Mouse (Mus musculus): ENCODE results near the gene Stim2. TPM values are rescaled to one million over a fixed set of nuclear protein-coding genes. Genes with fewer than 3 reads are reported as not detected.

Gene Stim2
- polyA plus RNA-seq, 1 experiment: 5.9 TPM

GRCm38 (mm10) chr5:53957348-53957747, 41.0 kb upstream of the Stim2 start:
- no peak overlapping the region for H3K27ac ChIP-seq (ENCODE audit: control insufficient read depth, insufficient read depth, low read depth, low read length)
- no peaks in the 10 kb centered on the region for H3K4me1 ChIP-seq (ENCODE audit: control insufficient read depth, insufficient read depth, low read length)
- H3K4me3 ChIP-seq (ENCODE audit: control insufficient read depth, low read depth, low read length): no peak overlapping the region
- no peak for TF ChIP-seq POLR2A (IDR thresholded peaks at IDR 0.05; ENCODE audit: control insufficient read depth, low read depth, low read length)
- no peak for TF ChIP-seq CTCF (IDR thresholded peaks at IDR 0.05; ENCODE audit: control insufficient read depth, insufficient read depth, insufficient replicate concordance, low read depth, low read length)
- H3K36me3 ChIP-seq (ENCODE audit: control insufficient read depth, insufficient read depth, low read length): no peaks in the 10 kb centered on the region
- no peaks in the 10 kb centered on the region for H3K27me3 ChIP-seq (ENCODE audit: control insufficient read depth, insufficient read depth, low read length)

GRCm38 (mm10) chr5:53961229-53961628, 37.1 kb upstream of the Stim2 start:
- Histone ChIP-seq H3K36me3 (ENCODE audit: control insufficient read depth, insufficient read depth, low read length) (no peaks in the 10 kb centered on the region), H3K4me3 (ENCODE audit: control insufficient read depth, low read depth, low read length) (no peak overlapping the region), H3K27ac (ENCODE audit: control insufficient read depth, insufficient read depth, low read depth, low read length) (no peak overlapping the region), H3K27me3 (ENCODE audit: control insufficient read depth, insufficient read depth, low read length) (no peaks in the 10 kb centered on the region), H3K4me1 (ENCODE audit: control insufficient read depth, insufficient read depth, low read length) (no peaks in the 10 kb centered on the region)
- TF ChIP-seq CTCF (IDR thresholded peaks at IDR 0.05; ENCODE audit: control insufficient read depth, insufficient read depth, insufficient replicate concordance, low read depth, low read length): no peak
- no peak for TF ChIP-seq POLR2A (IDR thresholded peaks at IDR 0.05; ENCODE audit: control insufficient read depth, low read depth, low read length)

GRCm38 (mm10) chr5:53961830-53962515, 36.3 kb upstream of the Stim2 start:
- H3K36me3 ChIP-seq (ENCODE audit: control insufficient read depth, insufficient read depth, low read length): no peaks in the 10 kb centered on the region
- TF ChIP-seq CTCF (IDR thresholded peaks at IDR 0.05; ENCODE audit: control insufficient read depth, insufficient read depth, insufficient replicate concordance, low read depth, low read length) (no peak), POLR2A (IDR thresholded peaks at IDR 0.05; ENCODE audit: control insufficient read depth, low read depth, low read length) (no peak)
- H3K27ac ChIP-seq (ENCODE audit: control insufficient read depth, insufficient read depth, low read depth, low read length): no peak overlapping the region

GRCm38 (mm10) chr5:53965656-53966055, 32.6 kb upstream of the Stim2 start:
- H3K27ac ChIP-seq (ENCODE audit: control insufficient read depth, insufficient read depth, low read depth, low read length): no peak overlapping the region
- H3K27me3 ChIP-seq (ENCODE audit: control insufficient read depth, insufficient read depth, low read length): no peaks in the 10 kb centered on the region
- no peak for TF ChIP-seq CTCF (IDR thresholded peaks at IDR 0.05; ENCODE audit: control insufficient read depth, insufficient read depth, insufficient replicate concordance, low read depth, low read length)
- no peak for TF ChIP-seq POLR2A (IDR thresholded peaks at IDR 0.05; ENCODE audit: control insufficient read depth, low read depth, low read length)
- no peak overlapping the region for H3K4me3 ChIP-seq (ENCODE audit: control insufficient read depth, low read depth, low read length)
- H3K4me1 ChIP-seq (ENCODE audit: control insufficient read depth, insufficient read depth, low read length): no peaks in the 10 kb centered on the region
- no peaks in the 10 kb centered on the region for H3K36me3 ChIP-seq (ENCODE audit: control insufficient read depth, insufficient read depth, low read length)

More at GRCm38 (mm10) chr5:53961830-53962515, 36.3 kb upstream of the Stim2 start:
- H3K4me3 ChIP-seq (ENCODE audit: control insufficient read depth, low read depth, low read length): no peak overlapping the region
- no peaks in the 10 kb centered on the region for H3K27me3 ChIP-seq (ENCODE audit: control insufficient read depth, insufficient read depth, low read length)
- no peaks in the 10 kb centered on the region for H3K4me1 ChIP-seq (ENCODE audit: control insufficient read depth, insufficient read depth, low read length)

GRCm38 (mm10) chr5:53967560-53967959, 30.7 kb upstream of the Stim2 start:
- no peak overlapping the region for H3K27ac ChIP-seq (ENCODE audit: control insufficient read depth, insufficient read depth, low read depth, low read length)
- no peak for TF ChIP-seq CTCF (IDR thresholded peaks at IDR 0.05; ENCODE audit: control insufficient read depth, insufficient read depth, insufficient replicate concordance, low read depth, low read length)
- no peak for TF ChIP-seq POLR2A (IDR thresholded peaks at IDR 0.05; ENCODE audit: control insufficient read depth, low read depth, low read length)
- no peaks in the 10 kb centered on the region for H3K4me1 ChIP-seq (ENCODE audit: control insufficient read depth, insufficient read depth, low read length)
- H3K27me3 ChIP-seq (ENCODE audit: control insufficient read depth, insufficient read depth, low read length): no peaks in the 10 kb centered on the region
- H3K36me3 ChIP-seq (ENCODE audit: control insufficient read depth, insufficient read depth, low read length): no peaks in the 10 kb centered on the region
- H3K4me3 ChIP-seq (ENCODE audit: control insufficient read depth, low read depth, low read length): no peak overlapping the region

GRCm38 (mm10) chr5:53970178-53970577, 28.1 kb upstream of the Stim2 start:
- TF ChIP-seq POLR2A (IDR thresholded peaks at IDR 0.05; ENCODE audit: control insufficient read depth, low read depth, low read length): no peak
- TF ChIP-seq CTCF (IDR thresholded peaks at IDR 0.05; ENCODE audit: control insufficient read depth, insufficient read depth, insufficient replicate concordance, low read depth, low read length): no peak
- Histone ChIP-seq H3K4me3 (ENCODE audit: control insufficient read depth, low read depth, low read length) (no peak overlapping the region), H3K36me3 (ENCODE audit: control insufficient read depth, insufficient read depth, low read length) (no peaks in the 10 kb centered on the region), H3K4me1 (ENCODE audit: control insufficient read depth, insufficient read depth, low read length) (no peaks in the 10 kb centered on the region), H3K27me3 (ENCODE audit: control insufficient read depth, insufficient read depth, low read length) (no peaks in the 10 kb centered on the region), H3K27ac (ENCODE audit: control insufficient read depth, insufficient read depth, low read depth, low read length) (no peak overlapping the region)

GRCm38 (mm10) chr5:53971201-53971600, 27.1 kb upstream of the Stim2 start:
- Histone ChIP-seq H3K4me3 (ENCODE audit: control insufficient read depth, low read depth, low read length) (no peak overlapping the region), H3K27ac (ENCODE audit: control insufficient read depth, insufficient read depth, low read depth, low read length) (no peak overlapping the region), H3K4me1 (ENCODE audit: control insufficient read depth, insufficient read depth, low read length) (no peaks in the 10 kb centered on the region), H3K27me3 (ENCODE audit: control insufficient read depth, insufficient read depth, low read length) (no peaks in the 10 kb centered on the region), H3K36me3 (ENCODE audit: control insufficient read depth, insufficient read depth, low read length) (no peaks in the 10 kb centered on the region)
- no peak for TF ChIP-seq CTCF (IDR thresholded peaks at IDR 0.05; ENCODE audit: control insufficient read depth, insufficient read depth, insufficient replicate concordance, low read depth, low read length)
- TF ChIP-seq POLR2A (IDR thresholded peaks at IDR 0.05; ENCODE audit: control insufficient read depth, low read depth, low read length): no peak

Data from testis, adult 2 months (tissue).